Mouse (Mus musculus) left cerebral cortex, adult 18-20 months (tissue): Measurements from ENCODE around the gene Atp8b5. TPM values are rescaled to one million over a fixed set of nuclear protein-coding genes. Genes with fewer than 3 reads are reported as not detected.

ENCODE experiments used
- DNase-seq, 2 experiments: peaks; one replicate each; pipeline ENCODE4 v3.0.0; 2021 to 2022; ENCODE audit warnings: low spot score in 2 of 2, mixed read lengths in 1 of 2
- long read RNA-seq, 2 experiments: library from polyadenylated mRNA; stranded (forward); transcript quantifications; one replicate each; pipeline ENCODE4 v2.0.0; 2021
- total RNA-seq, 2 experiments: library from RNA; stranded (reverse); gene quantifications; 2 replicates each; pipeline ENCODE4 v1.2.3; 2021

Gene Atp8b5
- under 1 TPM; 0.19 to 0.44 TPM for total RNA-seq
- long read RNA-seq, experiment 1: 0 reads
- long read RNA-seq, experiment 2, partial matches to known transcripts: 0 of 1 reads
- long read RNA-seq, experiment 2, other reads (novel, unspliced or antisense): 1 of 1 reads

DNA sequence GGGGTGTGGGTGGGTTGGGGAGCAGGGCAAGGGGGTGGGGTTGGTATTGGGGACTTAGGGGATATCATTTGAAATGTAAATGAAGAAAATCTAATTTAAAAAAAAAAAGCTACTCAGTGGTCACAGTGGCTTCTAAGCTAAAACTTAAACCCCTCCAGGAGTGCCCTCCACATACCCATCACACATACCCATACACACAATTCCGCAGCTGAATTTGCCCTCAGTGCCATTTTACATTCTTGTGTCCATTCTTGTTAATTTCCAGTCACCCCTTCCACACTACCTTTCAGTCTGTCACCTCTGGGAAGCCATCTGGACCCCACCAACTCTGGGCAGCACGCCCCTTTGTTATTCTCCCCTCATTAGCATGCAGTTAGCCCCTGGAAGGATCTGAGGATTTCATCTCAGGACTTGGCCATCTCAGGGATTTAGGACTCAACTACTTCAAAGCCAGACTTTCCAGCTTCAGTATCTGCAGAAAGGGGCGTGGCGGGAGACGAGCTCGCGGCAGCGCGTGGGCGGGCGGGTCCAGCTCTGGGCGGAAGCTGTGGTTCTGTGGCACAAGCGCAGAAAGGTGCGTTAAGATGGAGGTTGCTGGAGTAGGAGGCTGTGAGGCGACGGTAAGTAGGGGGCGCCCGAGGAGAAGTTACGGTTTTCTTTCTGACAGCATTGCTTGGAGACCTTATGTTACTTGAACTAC, at the start of gene Atp8b5:
Gene Atp8b5 (plus strand): TSS at position 537 of the 700 bp plus-strand sequence.
- peak; percentile 82 to 87 for DNase-seq

DNA sequence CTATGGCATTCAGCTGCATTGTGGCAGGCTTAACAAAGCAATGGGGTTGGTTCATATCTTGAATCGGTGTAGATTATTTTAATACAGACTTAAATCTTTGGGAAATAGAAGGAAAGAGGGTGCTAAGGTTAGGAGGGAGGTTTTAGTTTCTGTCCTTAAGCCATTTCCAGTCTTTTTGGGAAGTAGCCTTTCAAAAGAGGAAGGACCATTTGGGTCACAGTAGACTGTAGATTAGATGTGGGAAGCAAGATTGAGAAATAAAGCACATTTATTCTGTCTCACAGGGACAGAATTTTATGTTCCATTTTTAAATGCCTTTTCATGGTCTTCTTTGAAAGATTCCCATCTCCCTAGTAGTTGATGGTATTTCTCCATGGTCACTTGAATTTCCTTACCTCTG, 49.0 kb upstream of the Atp8b5 start:
- no peak for DNase-seq

DNA sequence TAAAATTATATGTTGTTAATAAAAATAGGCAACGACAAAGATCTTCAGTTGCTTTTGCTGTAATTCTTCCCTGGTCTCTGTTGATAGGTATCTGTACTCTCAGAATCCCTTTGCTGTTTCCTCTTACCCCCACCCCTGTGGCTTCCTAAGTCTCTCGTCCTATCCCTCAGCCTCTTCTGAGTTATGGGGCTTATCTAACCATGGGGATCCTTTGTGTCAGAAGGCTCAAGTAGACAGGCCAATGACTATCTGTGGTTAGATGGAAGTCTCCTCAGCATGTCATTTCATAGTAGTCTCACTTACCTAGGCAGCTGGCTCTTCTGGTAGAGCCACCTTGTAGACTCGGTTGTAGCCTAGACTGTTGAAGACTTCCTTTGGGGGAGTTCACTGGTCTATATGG, 35.1 kb upstream of the Atp8b5 start:
- DNase-seq: no peak

DNA sequence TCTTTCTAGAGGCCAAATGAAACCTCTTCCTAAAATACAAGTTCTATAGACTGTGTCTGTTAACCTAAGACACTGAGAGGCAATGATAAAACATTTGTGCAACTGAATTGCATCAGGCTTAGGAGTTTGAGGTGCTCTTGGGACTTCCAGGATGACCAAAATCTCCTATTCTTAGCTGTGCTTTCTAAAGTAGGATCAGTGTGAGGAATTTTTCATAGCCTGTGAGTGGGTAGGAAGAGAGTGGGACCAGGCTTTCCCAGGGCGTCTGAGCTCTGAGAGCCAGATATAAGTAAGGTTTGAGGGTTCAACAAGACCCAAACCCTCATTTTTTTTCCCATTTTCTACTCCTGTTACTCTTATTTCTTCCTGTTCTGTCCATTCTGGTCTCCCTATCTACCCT, 34.0 kb upstream of the Atp8b5 start:
- no peak for DNase-seq

DNA sequence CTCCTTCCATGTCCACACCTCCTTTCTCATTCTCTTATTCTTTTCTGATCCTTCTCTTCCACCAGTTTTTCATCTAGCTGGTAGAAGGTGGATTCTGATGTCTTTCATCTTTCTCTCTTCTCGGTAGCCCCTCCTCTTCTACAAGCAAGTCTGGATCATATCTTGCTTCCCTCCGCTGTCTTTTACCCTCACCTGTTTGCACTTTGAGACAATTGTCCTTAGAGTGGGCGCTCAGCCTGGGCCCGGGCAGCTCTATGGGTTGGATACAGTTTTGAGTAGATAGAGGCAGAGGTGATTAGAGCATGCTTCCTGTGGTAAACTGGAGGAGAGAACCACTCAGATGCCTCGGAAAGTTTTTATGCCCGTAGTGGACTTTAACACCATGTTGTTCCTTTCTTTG, 33.5 kb upstream of the Atp8b5 start:
- DNase-seq: no peak

DNA sequence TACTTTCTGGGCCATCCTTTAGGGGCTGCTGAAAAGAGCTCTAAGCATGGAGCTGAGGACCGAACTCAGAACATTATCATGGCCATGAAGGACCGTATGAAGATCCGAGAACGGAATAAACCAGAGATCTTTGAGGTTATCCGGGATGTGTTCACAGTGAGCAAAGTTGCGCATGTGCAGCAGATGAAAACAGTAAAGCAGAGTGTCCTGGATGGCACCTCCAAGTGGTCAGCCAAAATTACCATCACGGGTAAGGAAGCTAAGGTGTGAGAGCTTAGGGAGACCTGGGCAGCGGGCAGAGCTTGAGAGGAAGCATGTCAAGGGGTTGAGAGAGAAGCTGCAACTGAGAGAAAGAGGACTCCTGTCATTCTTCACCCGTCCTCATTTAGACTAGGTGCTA, 30.1 kb upstream of the Atp8b5 start:
- DNase-seq: no peak

DNA sequence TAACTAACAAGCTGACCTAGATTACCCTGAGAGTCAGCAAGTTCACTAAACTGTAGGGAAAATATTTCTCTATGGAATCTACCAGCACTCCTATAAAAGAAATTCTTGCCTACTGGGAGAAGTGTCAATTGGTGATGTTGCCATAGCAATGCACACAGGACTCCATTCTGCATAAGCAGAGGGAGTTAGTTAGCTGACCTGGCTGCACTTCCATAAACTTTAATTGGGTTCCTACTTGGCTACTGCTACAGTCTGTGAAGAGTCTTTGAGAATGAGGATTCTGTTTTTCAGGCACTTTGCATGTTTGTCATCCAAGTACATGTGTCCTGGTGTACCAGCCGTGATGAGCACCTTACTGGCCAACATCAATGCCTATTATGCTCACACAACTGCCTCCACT, 26.2 kb upstream of the Atp8b5 start:
- DNase-seq: no peak

DNA sequence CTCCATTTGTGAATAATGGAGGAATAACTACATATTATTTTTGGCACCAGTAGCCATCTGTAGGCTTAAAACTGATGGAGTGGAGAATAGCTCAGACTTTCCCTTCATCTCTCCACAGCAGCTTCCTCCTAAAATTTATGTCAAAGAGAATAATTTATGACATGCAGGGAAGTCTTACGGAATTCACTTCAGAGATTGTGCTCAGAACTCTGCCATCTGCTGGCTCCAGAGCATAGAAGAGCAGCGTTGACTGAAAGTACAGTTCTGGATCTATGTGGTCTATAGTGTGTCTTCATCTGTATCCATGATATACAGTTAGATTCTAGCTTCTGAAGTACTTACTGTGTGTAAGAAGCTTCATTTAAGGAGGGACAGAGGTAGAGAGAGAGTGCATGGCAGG, 22.9 kb upstream of the Atp8b5 start:
- peak; percentile 31 to 38 for DNase-seq

DNA sequence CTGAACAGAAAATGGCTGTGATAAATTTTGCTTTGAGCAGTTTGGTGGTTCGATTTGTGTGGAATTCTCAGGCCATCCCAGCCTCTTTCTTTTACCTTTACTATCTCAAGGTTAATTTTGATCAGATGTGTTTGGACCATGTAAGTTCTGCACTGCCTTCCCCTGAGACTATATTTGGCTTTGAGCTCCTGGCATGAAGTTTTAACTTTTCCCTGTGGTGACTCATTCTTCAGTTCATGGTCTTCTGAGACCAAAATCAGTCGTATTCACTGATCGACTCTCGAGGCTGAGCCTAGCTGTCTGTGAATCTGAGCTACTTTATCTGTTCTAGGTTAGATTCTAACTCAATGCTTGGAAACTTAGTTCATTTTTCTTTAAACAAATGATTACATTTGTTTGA, 21.2 kb upstream of the Atp8b5 start:
- DNase-seq: no peak

DNA sequence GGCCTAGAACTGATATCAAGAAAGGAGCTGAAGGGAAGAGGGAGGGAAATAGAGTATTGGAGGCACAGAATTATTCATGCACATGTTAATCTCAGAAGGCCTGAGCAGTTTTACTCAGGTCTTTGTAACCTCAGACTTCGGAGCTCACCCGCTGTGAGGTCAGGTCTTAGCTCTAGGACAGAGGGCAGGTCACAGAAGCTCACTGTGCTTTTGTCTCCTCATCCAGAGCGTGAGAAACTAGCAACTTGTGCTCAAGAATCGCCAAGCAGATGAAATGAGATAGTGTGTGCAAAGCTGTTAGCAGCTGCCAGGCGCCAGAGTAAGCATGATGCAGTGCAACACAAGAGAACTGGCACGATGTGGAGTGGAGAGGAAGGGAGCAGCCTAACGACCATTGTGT, 18.9 kb upstream of the Atp8b5 start:
- DNase-seq: no peak

DNA sequence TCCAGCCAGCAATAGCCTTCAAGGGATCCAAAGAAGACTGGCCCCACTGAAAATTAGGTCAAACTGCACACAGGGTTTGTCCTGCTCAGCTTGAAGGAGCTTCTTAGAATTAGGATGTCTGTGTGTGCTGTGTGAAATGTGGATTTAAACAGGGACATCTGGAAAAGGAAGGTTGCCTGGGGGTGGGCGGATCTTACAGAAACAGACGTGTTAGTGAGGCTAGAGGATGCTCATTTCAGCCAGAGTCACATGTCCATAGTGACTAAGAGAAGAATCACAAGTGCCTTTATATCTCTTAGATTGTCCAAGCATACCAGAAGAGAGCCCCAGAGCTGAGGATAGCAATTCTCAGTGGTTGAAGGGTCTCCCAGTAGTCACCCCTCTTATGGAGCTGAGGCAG, 18.1 kb upstream of the Atp8b5 start:
- peak; percentile 34 to 55 for DNase-seq

DNA sequence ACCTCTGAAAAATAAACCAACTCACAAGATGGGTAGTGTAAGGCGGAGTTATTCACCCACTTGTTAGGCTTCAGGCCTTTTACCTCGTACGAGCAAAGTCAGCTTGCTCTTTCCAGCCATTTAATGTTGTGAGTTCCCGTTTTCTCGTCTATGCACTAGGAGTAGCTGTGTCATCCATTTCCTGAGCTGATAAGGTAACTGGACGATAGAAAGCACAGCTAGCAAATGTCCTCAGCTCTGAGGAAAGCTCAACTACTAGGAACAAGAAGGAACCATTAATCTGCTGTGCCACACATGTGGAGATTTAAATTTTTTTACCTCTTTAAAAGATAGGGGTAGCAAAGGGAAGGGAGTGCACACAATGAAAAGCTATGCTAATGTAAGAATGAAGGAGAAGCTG, 15.7 kb upstream of the Atp8b5 start:
- no peak for DNase-seq

DNA sequence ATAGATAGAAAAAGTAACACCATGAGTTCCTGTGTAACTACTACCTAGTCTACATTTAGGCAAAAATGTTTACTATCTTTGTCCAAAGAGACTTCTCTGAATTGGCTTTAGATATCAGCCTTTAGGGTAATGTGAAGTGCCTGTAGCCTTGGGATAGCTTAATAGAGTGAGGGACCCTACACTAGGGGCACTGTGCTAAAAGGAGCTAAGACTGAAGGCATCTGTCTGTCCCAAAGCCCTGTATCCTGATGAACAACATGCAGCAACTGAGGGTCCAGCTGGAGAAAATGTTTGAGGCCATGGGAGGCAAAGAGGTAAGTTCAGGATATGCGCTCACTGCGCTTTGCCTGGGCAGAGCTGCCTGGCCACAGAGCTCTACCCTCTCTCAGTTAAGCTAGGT, 9.9 kb upstream of the Atp8b5 start:
- no peak for DNase-seq

DNA sequence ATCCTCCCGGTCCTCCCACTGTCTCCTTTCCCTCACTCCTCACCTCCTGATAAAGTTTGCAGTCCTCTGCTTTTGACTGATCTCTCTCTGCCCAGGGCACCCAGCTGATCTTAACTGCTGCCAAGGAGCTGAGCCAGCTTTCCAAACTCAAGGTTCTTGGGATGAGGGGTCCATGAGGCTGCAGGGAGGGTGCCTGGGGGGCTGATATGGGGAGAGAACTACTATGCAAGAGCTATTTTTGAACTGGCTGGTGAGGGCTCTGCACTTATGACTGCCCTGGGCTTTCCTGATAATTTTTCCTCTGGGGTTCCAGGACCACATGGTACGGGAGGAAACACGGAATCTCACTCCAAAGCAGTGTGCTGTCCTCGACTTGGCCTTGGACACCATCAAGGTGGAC, 8.4 kb upstream of the Atp8b5 start:
- DNase-seq: no peak

DNA sequence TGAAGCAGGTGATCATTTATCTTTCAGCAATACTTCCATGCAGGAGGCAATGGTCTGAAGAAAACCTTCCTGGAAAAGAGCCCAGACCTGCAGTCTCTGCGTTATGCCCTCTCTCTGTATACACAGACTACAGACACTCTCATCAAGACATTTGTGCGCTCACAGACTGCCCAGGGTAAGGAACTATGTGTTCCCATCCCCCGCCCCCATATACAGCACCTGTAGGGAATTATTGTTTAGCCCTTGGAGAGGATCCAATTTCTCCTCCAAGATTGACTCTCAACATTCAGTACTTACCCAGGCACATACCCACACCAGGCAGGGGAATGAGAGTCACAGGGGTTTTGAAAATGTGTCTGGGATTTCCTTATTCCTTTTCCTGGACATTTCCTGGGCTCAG, 7.5 kb upstream of the Atp8b5 start:
- DNase-seq: no peak

DNA sequence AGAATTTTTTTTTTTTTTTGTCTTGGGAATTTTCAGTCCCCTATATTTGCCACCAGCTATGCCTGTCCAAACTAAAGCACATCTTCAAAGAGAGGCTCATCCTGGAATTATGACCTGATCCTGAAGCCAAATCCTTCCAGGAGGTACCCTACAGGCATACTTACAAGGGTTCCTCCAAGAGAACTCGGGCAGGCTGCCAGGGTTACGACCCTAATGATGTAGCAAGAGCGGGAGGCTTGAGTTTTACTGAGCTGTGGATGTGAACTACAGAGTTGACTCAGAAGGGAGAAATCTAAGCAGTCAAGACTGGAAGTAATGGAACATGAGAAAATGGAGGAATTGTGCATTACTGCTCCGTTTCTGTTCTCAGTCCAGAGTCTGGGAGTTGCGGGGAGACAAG, 6.9 kb upstream of the Atp8b5 start:
- no peak for DNase-seq

DNA sequence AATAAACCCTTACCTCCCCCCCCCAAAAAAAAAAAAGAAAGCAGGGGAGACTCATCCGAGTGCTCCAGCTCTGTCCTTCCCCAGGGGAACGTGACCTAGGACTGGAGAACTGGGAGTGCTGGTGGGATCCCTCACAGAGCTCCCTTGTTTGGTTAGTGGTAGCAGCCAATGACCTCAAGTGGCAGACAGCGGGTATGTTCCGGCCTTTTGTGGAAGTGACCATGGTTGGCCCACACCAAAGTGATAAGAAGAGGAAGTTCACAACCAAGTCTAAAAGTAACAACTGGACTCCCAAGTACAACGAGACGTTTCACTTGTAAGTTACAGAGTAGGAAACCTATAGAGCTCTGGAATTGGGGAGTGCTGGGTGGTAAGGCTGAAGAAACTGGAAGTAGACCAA, 4.1 kb upstream of the Atp8b5 start:
- DNase-seq: no peak

DNA sequence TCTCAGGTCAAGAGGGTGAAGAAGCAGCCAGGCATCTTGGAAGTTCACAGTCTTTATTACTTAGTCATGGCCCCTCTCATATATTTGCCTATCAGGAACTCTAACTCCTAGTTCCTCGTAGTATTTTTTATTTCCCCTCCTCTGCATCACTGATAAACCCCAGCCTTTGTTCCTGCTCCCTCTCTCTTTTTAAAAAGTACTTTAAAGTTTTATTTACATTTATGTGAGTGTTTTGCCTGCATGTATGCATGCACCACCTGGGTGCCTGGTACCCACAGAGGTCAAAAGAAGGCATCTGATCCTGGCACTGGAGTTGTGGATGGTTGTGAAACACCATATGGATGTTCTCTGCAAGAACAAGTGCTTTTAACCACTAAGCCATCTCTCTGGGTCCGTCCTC, 813 bp upstream of the Atp8b5 start:
- DNase-seq: no peak

DNA sequence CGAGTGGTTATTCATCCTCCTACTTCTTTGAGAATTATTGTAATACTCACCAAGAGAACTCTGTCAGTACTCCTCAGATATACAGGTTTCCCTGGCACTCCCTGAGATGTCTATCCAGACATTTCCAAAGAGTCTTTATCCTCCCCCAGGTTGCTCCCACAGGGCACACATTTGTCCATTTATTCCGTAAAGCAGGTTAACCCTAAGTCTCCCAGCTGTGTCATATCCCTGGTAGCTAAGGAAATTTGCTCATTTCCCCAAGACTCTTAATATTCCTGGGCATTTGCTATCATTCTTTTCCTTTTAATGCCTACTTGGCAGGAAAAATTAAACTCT, 332 bp downstream of the Atp8b5 start:
- no peak for DNase-seq

DNA sequence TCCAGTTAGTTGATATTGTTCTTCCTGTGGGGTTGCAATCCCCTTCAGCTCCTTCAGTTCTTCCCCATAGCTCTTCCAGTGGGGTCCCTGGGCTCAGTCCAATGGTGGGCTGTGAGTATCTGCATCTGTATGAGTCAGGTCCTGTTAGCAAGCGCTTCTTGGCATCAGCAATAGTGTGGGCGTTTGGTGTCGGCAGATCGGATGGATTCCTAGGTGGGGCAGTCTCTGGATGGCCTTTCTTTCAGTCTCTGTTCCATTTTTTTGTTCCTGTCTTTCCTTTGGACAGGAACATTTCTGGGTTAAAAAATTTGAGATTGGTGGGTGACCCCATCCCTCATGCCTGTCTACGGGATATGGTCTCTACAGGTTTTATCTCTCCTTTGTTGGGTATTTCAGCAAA, 18.5 kb downstream of the Atp8b5 start:
- DNase-seq: no peak

DNA sequence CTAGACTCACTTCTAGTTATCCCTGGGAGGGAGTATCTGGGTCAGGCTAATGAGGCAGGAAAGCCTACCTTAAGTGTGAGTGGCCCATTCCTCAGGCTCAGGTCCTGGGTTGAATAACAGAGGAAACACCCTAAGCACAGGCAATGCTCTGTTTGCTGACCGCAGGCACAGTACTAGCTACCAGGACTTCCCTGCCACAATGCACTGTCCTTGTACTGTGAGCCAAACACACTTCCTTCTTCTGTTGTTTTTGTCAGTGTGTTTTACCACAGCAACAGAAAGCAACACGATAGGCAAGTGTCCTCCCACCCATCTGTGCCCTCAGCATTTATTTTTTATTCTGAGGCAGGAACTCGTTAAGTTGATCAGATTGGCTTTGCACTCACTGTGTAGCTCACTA, 20.3 kb downstream of the Atp8b5 start:
- no peak for DNase-seq

DNA sequence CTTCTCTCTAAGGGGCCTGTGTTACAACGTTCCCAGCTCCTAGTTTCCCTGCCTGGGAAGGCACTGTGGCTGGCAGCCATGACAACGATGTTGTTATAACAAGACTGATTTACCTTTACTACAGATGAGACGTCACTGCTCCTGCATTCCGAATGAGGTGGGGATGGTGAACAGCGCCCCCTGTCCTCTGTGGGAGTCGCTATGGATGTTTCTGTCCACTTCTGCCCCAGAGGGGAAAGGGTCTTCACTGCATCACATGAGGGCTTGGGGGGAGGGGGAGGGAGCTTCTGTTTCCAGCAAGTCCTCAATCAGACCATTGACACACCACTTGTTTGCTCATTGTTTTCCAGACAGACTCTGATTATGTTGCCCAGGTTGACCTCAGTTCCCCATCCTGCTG, 27.0 kb downstream of the Atp8b5 start:
- DNase-seq: no peak

DNA sequence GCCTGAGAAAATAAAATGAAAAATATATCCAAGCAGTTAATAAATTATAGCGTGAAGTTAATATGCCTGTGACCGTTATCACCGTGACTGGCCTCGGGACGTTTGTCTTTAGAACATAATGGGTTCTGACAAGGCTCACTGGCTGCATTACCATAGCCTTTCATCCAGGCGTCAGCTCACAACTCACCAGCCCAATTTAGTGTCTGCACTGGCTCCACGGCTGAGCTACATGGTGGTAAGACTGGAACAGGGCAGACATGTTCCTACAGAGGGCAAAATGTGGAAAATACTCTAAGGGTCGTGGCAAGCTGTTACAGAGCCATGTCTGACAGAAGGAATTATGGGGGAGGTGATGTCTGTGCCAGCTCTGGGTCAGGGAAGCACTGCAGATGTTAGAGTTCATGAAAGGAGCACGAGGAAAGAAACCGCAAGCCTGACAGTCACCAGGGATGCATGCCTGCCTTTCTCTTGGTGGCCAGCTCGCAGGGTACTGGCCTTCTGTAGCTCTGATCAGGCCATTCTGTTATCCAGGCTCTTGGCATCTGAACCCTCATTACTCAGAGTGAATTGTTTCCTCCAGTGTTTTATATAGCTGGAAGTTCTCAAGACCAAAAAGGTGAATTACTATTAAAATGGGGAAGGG, 42.9 kb downstream of the Atp8b5 start:
- DNase-seq: no peak
